Mouse (Mus musculus) kidney, embryonic 15.5 days (tissue): Measurements from ENCODE around the gene Tubg1. TPM values are rescaled to one million over a fixed set of nuclear protein-coding genes. Genes with fewer than 3 reads are reported as not detected.

Experiments used
- ATAC-seq: fragments of 200-750 bp; cut with Nextera tagmentation; replicated peaks from 2 replicates; pipeline ENCODE4 v1.8.0; 2017; ENCODE audit warnings: moderate TSS enrichment; ENCODE audit not compliant: low FRiP score
- H3K27ac ChIP-seq: fragments of 300-500 bp; sonication (generic); 2 replicates; pipeline ENCODE4 v1.5.1; 2015; ENCODE audit warnings: mild to moderate bottlenecking, inconsistent platforms
- H3K27me3 ChIP-seq: fragments of 300-500 bp; sonication (generic); 2 replicates; pipeline ENCODE4 v1.6.1; 2015; ENCODE audit warnings: inconsistent platforms
- H3K36me3 ChIP-seq: fragments of 300-500 bp; sonication (generic); 2 replicates; pipeline ENCODE4 v1.6.1; 2015; ENCODE audit warnings: inconsistent platforms
- H3K4me1 ChIP-seq: fragments of 300-500 bp; sonication (generic); 2 replicates; pipeline ENCODE4 v1.6.1; 2015; ENCODE audit warnings: inconsistent platforms
- H3K4me2 ChIP-seq: fragments of 300-500 bp; sonication (generic); 2 replicates; pipeline ENCODE4 v1.6.1; 2015; ENCODE audit warnings: moderate library complexity, mild to moderate bottlenecking, inconsistent platforms
- H3K4me3 ChIP-seq: fragments of 300-500 bp; sonication (generic); replicated peaks from 2 replicates; pipeline ENCODE4 v1.5.1; 2015; ENCODE audit warnings: mild to moderate bottlenecking, inconsistent platforms
- H3K9ac ChIP-seq: fragments of 300-500 bp; sonication (generic); 2 replicates; pipeline ENCODE4 v1.6.1; 2015; ENCODE audit warnings: mild to moderate bottlenecking, inconsistent platforms
- H3K9me3 ChIP-seq: fragments of 300-500 bp; sonication (generic); replicated peaks from 2 replicates; pipeline ENCODE4 v1.6.1; 2016; ENCODE audit warnings: inconsistent platforms
- WGBS: fragments of 180-500 bp; shearing (Covaris S2); methylation state at CpG from one replicate; pipeline ENCODE4 v1.1.7; 2015; ENCODE audit warnings: mixed read lengths; 5-methylcytosine and 5-hydroxymethylcytosine counted together
- polyA plus RNA-seq: library from polyadenylated mRNA; unstranded; fragments of >200 nt; fragmentation: Nextera tagmentation; extraction: Ambion mirVana; gene quantifications from 2 replicates; pipeline ENCODE4 v1.2.1, GENCODE M21; 2015

The Tubg1 gene
- polyA plus RNA-seq = 86.3 and 99.6 TPM in 2 replicates

- Histone ChIP-seq H3K4me1 (peaks cover 41% of the 10 kb centered on the region), H3K9ac (peak within 1 kb of the TSS; percentile 86), H3K9me3 (no peaks in the 10 kb centered on the region), H3K27me3 (no peaks in the 10 kb centered on the region), H3K4me3 (peak within 1 kb of the TSS; percentile 86), H3K27ac (peak within 1 kb of the TSS; percentile 95), H3K4me2 (peak within 1 kb of the TSS; percentile 94), H3K36me3 (peaks cover 28% of the 10 kb centered on the region)
- ATAC-seq = peak; percentile 95
- WGBS = under 1% methylated on average over 61 of the region's 61 CpGs
Observed at GRCm38 (mm10) chr11:101119761-101120544, at the start of gene Tubg1, which contains the start of gene Retreg3. TSS of gene Tubg1 (plus strand) at chr11:101119938. TSS of gene Retreg3 (minus strand) at chr11:101119893.

- Histone ChIP-seq H3K4me3 (peak overlapping the region; percentile 68), H3K27ac (peak overlapping the region; percentile 5; the same call in 1 of the 2 replicates), H3K27me3 (peaks cover 13% of the 10 kb centered on the region; the same call in 1 of the 2 replicates), H3K4me1 (peaks cover 29% of the 10 kb centered on the region), H3K4me2 (peak overlapping the region; percentile 98), H3K9ac (peak overlapping the region; percentile 74), H3K36me3 (no peaks in the 10 kb centered on the region), H3K9me3 (no peaks in the 10 kb centered on the region)
- under 1% methylated on average over 36 of the region's 36 CpGs for WGBS
- peak; percentile 41 for ATAC-seq
Observed at GRCm38 (mm10) chr11:101070189-101070527, 49.6 kb upstream of the Tubg1 start.

- no peaks in the 10 kb centered on the region for H3K36me3 ChIP-seq
- peaks cover 13% of the 10 kb centered on the region; the same call in 1 of the 2 replicates for H3K27me3 ChIP-seq
- no peak overlapping the region for H3K27ac ChIP-seq
- no peak for ATAC-seq
- no peaks in the 10 kb centered on the region for H3K9me3 ChIP-seq
- peaks cover 29% of the 10 kb centered on the region for H3K4me1 ChIP-seq
- H3K4me2 ChIP-seq = peak overlapping the region; percentile 98
- peak overlapping the region; percentile 74; the same call in 1 of the 2 replicates for H3K9ac ChIP-seq
- WGBS = 77% methylated on average over 6 of the region's 6 CpGs
- peak overlapping the region; percentile 68 for H3K4me3 ChIP-seq
Observed at GRCm38 (mm10) chr11:101070987-101071386, 48.8 kb upstream of the Tubg1 start.

- no peak for ATAC-seq
- 73% methylated on average over 14 of the region's 14 CpGs for WGBS
- Histone ChIP-seq H3K27me3 (peaks cover 18% of the 10 kb centered on the region), H3K4me1 (peaks cover 20% of the 10 kb centered on the region), H3K9me3 (no peaks in the 10 kb centered on the region), H3K4me2 (no peak overlapping the region), H3K27ac (no peak overlapping the region), H3K36me3 (0 out of 2 replicates have a peak, but pooled peaks cover 5% of the 10 kb centered on the region), H3K4me3 (no peak overlapping the region), H3K9ac (no peak overlapping the region)
Observed at GRCm38 (mm10) chr11:101071810-101072428, 47.8 kb upstream of the Tubg1 start.

GRCm38 (mm10) chr11:101078121-101078520 lies 41.6 kb upstream of the Tubg1 start, which contains the start of gene Hsd17b1:
TSS of gene Hsd17b1 (plus strand) at chr11:101078411.
- Histone ChIP-seq H3K4me1 (peaks cover 23% of the 10 kb centered on the region), H3K4me3 (no peak within 1 kb of the TSS), H3K27me3 (peaks cover 53% of the 10 kb centered on the region), H3K27ac (no peak within 1 kb of the TSS), H3K9ac (no peak within 1 kb of the TSS), H3K4me2 (no peak within 1 kb of the TSS; the same call in 1 of the 2 replicates), H3K36me3 (0 out of 2 replicates have a peak, but pooled peaks cover 8% of the 10 kb centered on the region), H3K9me3 (no peaks in the 10 kb centered on the region)
- WGBS = 72% methylated on average over 9 of the region's 9 CpGs
- ATAC-seq = no peak

GRCm38 (mm10) chr11:101079746-101080145 lies 40.0 kb upstream of the Tubg1 start:
- no peak overlapping the region for H3K27ac ChIP-seq
- H3K4me1 ChIP-seq = peaks cover 33% of the 10 kb centered on the region
- peaks cover 53% of the 10 kb centered on the region for H3K27me3 ChIP-seq
- no peaks in the 10 kb centered on the region for H3K9me3 ChIP-seq
- H3K36me3 ChIP-seq = 0 out of 2 replicates have a peak, but pooled peaks cover 10% of the 10 kb centered on the region
- ATAC-seq = no peak
- no peak overlapping the region for H3K9ac ChIP-seq
- peak overlapping the region; percentile 43 for H3K4me2 ChIP-seq
- peak overlapping the region; percentile 24 for H3K4me3 ChIP-seq
- 4% methylated on average over 27 of the region's 27 CpGs for WGBS

- 70% methylated on average over 5 of the region's 5 CpGs for WGBS
- peaks cover 53% of the 10 kb centered on the region for H3K27me3 ChIP-seq
- no peak overlapping the region for H3K9ac ChIP-seq
- no peak overlapping the region for H3K4me3 ChIP-seq
- no peaks in the 10 kb centered on the region for H3K9me3 ChIP-seq
- no peak for ATAC-seq
- H3K36me3 ChIP-seq = peaks cover 15% of the 10 kb centered on the region; the same call in 1 of the 2 replicates
- peaks cover 34% of the 10 kb centered on the region for H3K4me1 ChIP-seq
- H3K4me2 ChIP-seq = no peak overlapping the region
- H3K27ac ChIP-seq = no peak overlapping the region
Observed at GRCm38 (mm10) chr11:101080421-101080820, 39.3 kb upstream of the Tubg1 start.

GRCm38 (mm10) chr11:101081659-101082058 lies 38.1 kb upstream of the Tubg1 start:
- H3K27ac ChIP-seq = peak overlapping the region; percentile 94
- H3K4me1 ChIP-seq = peaks cover 46% of the 10 kb centered on the region
- 6% methylated on average over 10 of the region's 10 CpGs for WGBS
- H3K9ac ChIP-seq = peak overlapping the region; percentile 55
- H3K9me3 ChIP-seq = no peaks in the 10 kb centered on the region
- H3K36me3 ChIP-seq = peaks cover 19% of the 10 kb centered on the region
- peaks cover 50% of the 10 kb centered on the region for H3K27me3 ChIP-seq
- H3K4me2 ChIP-seq = peak overlapping the region; percentile 97
- ATAC-seq = no peak
- H3K4me3 ChIP-seq = peak overlapping the region; percentile 90

- H3K36me3 ChIP-seq = peaks cover 15% of the 10 kb centered on the region
- H3K27ac ChIP-seq = peak within 1 kb of the TSS; percentile 94
- H3K27me3 ChIP-seq = peaks cover 43% of the 10 kb centered on the region
- peaks cover 51% of the 10 kb centered on the region for H3K4me1 ChIP-seq
- peak within 1 kb of the TSS; percentile 90 for H3K4me3 ChIP-seq
- peak within 1 kb of the TSS; percentile 98 for H3K9ac ChIP-seq
- no peaks in the 10 kb centered on the region for H3K9me3 ChIP-seq
- under 1% methylated on average over 51 of the region's 51 CpGs for WGBS
- peak within 1 kb of the TSS; percentile 97 for H3K4me2 ChIP-seq
- peak; percentile 87 for ATAC-seq
Observed at GRCm38 (mm10) chr11:101082208-101083082, 37.3 kb upstream of the Tubg1 start, which contains the start of gene Coasy. TSS of gene Coasy (plus strand) at chr11:101082565.

- ATAC-seq = peak; percentile 11; the same call in 1 of the 2 replicates
- peak overlapping the region; percentile 94 for H3K27ac ChIP-seq
- H3K4me1 ChIP-seq = peaks cover 58% of the 10 kb centered on the region
- H3K4me2 ChIP-seq = peak overlapping the region; percentile 97
- H3K4me3 ChIP-seq = peak overlapping the region; percentile 90
- WGBS = 31% methylated on average over 19 of the region's 19 CpGs
- peak overlapping the region; percentile 98 for H3K9ac ChIP-seq
- no peaks in the 10 kb centered on the region for H3K9me3 ChIP-seq
- peaks cover 36% of the 10 kb centered on the region for H3K27me3 ChIP-seq
- peaks cover 15% of the 10 kb centered on the region for H3K36me3 ChIP-seq
Observed at GRCm38 (mm10) chr11:101083083-101083697, 36.5 kb upstream of the Tubg1 start.

- peaks cover 19% of the 10 kb centered on the region for H3K36me3 ChIP-seq
- no peak overlapping the region for H3K4me3 ChIP-seq
- no peak overlapping the region for H3K9ac ChIP-seq
- H3K27me3 ChIP-seq = peaks cover 25% of the 10 kb centered on the region
- H3K4me1 ChIP-seq = peaks cover 62% of the 10 kb centered on the region
- no peak overlapping the region for H3K4me2 ChIP-seq
- WGBS = 88% methylated on average over 14 of the region's 14 CpGs
- no peak overlapping the region for H3K27ac ChIP-seq
- ATAC-seq = no peak
- no peaks in the 10 kb centered on the region for H3K9me3 ChIP-seq
Observed at GRCm38 (mm10) chr11:101084246-101084645, 35.5 kb upstream of the Tubg1 start.
